Mouse (Mus musculus) stomach, embryonic 14.5 days (tissue): ENCODE measurements around the gene Gm45062. TPM values are rescaled to one million over a fixed set of nuclear protein-coding genes. Genes with fewer than 3 reads are reported as not detected.
"Not testable (repeated sequence)": the region's sequence is repeated elsewhere in the genome, so short reads cannot be mapped to it uniquely, and the experiment has no call there.

Experiments
- ATAC-seq: fragments of 200-750 bp; cut with Nextera tagmentation; 2 replicates; pipeline ENCODE4 v1.8.0; 2017; ENCODE audit warnings: low read depth, moderate TSS enrichment; ENCODE audit not compliant: insufficient number of reproducible peaks, insufficient read depth, low FRiP score
- H3K27ac ChIP-seq: fragments of 300-500 bp; sonication (generic); 2 replicates; pipeline ENCODE4 v1.5.1; 2014; ENCODE audit warnings: mild to moderate bottlenecking, low read length, moderate library complexity, mixed read lengths
- H3K27me3 ChIP-seq: fragments of 300-500 bp; sonication (generic); 2 replicates; pipeline ENCODE4 v1.6.1; 2014; ENCODE audit warnings: low read length, control low read depth, mixed read lengths; ENCODE audit not compliant: control insufficient read depth, insufficient read depth
- H3K36me3 ChIP-seq: fragments of 300-500 bp; sonication (generic); 2 replicates; pipeline ENCODE4 v1.6.1; 2014; ENCODE audit warnings: mild to moderate bottlenecking, control low read depth, low read length, moderate library complexity, mixed read lengths; ENCODE audit not compliant: control insufficient read depth, insufficient read depth
- H3K4me1 ChIP-seq: fragments of 300-500 bp; sonication (generic); 2 replicates; pipeline ENCODE4 v1.6.1; 2014; ENCODE audit warnings: low read length, control low read depth, mixed read lengths; ENCODE audit not compliant: control insufficient read depth, insufficient read depth
- H3K4me2 ChIP-seq: fragments of 300-500 bp; sonication (generic); replicated peaks from 2 replicates; pipeline ENCODE4 v1.6.1; 2014; ENCODE audit warnings: low read depth, low read length, control low read depth
- H3K4me3 ChIP-seq: fragments of 300-500 bp; sonication (generic); 2 replicates; pipeline ENCODE4 v1.5.1; 2014; ENCODE audit warnings: low read depth, low read length, control low read depth
- H3K9ac ChIP-seq: fragments of 300-500 bp; sonication (generic); replicated peaks from 2 replicates; pipeline ENCODE4 v1.6.1; 2014; ENCODE audit warnings: low read depth, mild to moderate bottlenecking, control low read depth, low read length, moderate library complexity, mixed read lengths
- H3K9me3 ChIP-seq: fragments of 300-500 bp; sonication (generic); 2 replicates; pipeline ENCODE4 v1.6.1; 2016; ENCODE audit warnings: low read depth, low read length, control low read depth; ENCODE audit not compliant: control insufficient read depth
- WGBS: fragments of 180-500 bp; shearing (Covaris S2); extraction: QIAGEN DNeasy Blood & Tissue Kit; methylation state at CpG from one replicate; pipeline ENCODE4 v1.1.7; 2014; 5-methylcytosine and 5-hydroxymethylcytosine counted together
- polyA plus RNA-seq: library from polyadenylated mRNA; unstranded; fragments of >200 nt; fragmentation: Nextera tagmentation; extraction: Ambion mirVana; gene quantifications from 2 replicates; pipeline ENCODE4 v1.2.1, GENCODE M21; 2014

Gm45062 gene
- polyA plus RNA-seq, 1 experiment from 2014 or later, result 11.6 TPM

DNA sequence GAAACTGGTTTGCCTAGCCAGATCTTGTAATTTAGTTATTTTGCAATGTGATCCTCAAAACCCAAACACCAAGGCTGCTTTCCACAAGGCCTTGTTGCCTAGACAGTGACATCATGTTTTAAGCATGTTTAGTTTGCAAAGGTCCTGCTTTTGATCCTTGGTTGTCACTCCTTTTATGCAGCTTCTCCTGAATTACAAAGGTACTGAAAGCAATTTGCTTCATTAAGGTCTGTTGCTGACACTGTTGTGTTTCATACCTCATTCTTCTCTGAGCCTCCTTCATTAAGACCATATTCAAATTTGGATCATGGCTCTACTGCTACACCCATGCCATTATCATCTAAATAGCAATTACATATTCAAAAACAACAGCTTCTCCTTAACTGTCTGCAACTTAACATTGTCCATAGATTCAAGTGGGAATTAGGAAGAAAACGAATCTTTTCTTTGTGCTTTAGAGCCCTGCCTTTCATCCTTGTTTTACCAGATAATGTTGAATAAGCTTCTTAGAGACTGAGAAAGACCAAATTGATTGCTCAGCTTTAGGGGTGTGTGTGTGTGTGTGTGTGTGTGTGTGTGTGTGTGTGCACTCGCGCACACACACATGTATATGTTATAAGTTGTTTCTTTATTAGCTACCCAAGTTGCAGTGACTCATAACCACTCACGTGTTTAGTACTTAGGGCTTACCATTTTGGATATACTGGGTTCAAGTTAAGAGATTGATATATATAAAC lies 35.0 kb downstream of the Gm45062 start:
- Histone ChIP-seq H3K9ac (no peak overlapping the region), H3K36me3 (no peaks in the 10 kb centered on the region), H3K27ac (no peak overlapping the region), H3K9me3 (no peaks in the 10 kb centered on the region), H3K4me3 (no peak overlapping the region), H3K27me3 (no peaks in the 10 kb centered on the region), H3K4me1 (no peaks in the 10 kb centered on the region), H3K4me2 (no peak overlapping the region)
- no peak for ATAC-seq
- 74% methylated on average over 4 of the region's 4 CpGs for WGBS

DNA sequence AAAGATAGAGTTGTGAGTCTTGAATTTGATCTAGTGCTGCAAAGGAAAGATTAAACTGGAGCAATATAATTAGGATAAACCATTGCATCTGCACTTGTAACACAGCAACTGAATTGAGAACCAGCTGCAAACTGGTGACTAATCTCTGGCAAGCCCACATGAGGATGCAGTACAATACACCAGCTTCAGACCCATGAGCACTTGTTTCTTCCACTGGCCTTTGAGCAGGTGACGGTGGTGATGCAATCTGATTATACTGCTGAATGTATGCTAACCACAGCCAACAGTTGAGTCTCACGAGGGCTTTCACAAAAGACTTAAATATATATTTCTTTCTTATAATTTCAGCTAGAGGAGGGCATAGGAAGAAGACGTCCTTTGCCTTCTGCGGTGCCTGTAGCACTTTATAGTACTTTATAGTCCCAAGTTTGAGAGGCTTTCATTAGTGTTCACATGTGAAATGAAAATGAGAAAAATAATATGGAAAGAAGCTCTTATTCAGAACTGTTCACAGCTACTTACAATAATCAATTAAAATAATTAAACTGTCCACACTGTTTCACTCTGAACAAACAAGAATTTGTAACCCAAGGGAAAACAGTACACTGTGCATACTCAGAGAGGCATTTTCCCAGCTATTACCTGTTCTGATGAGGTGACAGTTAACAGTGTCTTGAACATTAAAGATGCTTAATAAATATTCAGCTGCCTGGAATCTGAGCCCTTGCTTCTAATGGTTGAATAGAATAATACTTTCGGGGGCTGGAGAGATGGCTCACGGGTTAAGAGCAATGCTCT lies 40.0 kb downstream of the Gm45062 start:
- ATAC-seq, result no peak
- Histone ChIP-seq H3K27ac (no peak overlapping the region), H3K4me3 (no peak overlapping the region), H3K27me3 (no peaks in the 10 kb centered on the region), H3K36me3 (no peaks in the 10 kb centered on the region), H3K9ac (no peak overlapping the region), H3K4me1 (no peaks in the 10 kb centered on the region), H3K9me3 (no peaks in the 10 kb centered on the region), H3K4me2 (no peak overlapping the region)
- WGBS, result 88% methylated on average over 6 of the region's 6 CpGs

DNA sequence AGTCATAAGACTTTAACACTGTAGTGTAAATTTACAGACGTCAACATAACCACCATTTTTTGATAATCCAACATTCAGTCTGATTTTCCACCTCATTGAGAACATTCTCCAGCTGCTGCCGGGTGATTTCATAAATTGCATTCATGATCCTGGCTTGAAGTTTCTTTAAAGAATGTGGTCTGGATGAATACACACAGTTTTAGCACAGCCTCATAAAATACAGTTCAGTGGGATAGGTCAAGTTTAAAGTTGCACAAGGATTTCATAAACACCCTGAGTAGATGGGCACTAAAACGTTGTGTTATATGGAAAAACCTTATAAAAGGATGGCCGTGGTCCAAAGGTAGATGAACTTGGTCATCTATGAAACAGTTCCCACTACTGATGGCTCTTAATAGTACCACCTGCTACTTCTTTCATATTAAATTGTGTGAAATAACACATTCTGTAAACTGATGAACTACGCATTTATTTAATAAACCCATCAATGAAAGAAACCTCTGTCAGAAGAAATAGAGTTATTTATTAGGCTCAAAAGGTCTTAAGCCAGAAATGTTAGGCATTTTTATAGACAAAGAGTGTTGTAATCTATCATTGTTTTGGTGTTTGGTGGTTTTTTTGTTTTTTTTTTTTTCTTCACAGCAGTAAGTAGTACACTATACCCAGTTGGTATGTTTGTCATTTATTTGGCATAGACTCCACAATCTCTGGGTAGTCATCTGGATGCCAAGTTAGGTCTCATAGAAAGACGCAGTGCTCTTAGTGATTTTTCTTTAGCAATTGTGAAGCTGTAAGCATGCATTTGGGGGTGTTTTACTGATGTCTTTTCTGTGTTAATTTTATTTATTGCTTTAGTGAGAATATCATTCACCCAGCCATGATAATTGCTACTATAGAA lies 48.9 kb downstream of the Gm45062 start:
- Histone ChIP-seq H3K27ac (no peak overlapping the region), H3K27me3 (no peaks in the 10 kb centered on the region), H3K4me2 (no peak overlapping the region), H3K9me3 (no peaks in the 10 kb centered on the region), H3K4me3 (no peak overlapping the region), H3K4me1 (no peaks in the 10 kb centered on the region), H3K36me3 (no peaks in the 10 kb centered on the region), H3K9ac (no peak overlapping the region)
- no peak for ATAC-seq
- 65% methylated on average over 6 of the region's 6 CpGs for WGBS

DNA sequence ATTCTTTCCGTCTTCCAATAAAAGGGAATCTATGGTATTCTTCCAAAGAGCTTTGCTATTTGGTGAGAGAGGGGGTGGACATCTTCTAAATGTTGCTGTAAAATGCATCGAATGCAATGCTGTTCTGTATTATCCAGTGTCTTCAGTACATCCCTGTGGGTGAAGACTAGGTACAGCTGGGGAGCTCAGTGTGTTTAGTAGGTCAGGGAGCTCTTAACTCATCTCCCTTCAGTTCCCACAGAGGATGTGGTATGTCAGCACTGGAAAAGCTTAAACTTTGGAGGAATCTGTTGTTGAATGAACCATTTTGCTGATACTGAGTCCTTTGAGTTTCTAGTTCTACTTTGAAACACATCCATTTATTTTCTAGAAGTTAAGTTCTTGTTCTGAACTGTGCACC lies 53.3 kb downstream of the Gm45062 start:
- no peaks in the 10 kb centered on the region for H3K27me3 ChIP-seq
- ATAC-seq, result no peak
- H3K4me1 ChIP-seq, result no peaks in the 10 kb centered on the region
- H3K36me3 ChIP-seq, result no peaks in the 10 kb centered on the region
- H3K9ac ChIP-seq, result no peak overlapping the region
- no peak overlapping the region for H3K4me3 ChIP-seq
- WGBS, result 92% methylated on average over 2 of the region's 2 CpGs
- no peaks in the 10 kb centered on the region for H3K9me3 ChIP-seq
- H3K4me2 ChIP-seq, result no peak overlapping the region
- H3K27ac ChIP-seq, result no peak overlapping the region

DNA sequence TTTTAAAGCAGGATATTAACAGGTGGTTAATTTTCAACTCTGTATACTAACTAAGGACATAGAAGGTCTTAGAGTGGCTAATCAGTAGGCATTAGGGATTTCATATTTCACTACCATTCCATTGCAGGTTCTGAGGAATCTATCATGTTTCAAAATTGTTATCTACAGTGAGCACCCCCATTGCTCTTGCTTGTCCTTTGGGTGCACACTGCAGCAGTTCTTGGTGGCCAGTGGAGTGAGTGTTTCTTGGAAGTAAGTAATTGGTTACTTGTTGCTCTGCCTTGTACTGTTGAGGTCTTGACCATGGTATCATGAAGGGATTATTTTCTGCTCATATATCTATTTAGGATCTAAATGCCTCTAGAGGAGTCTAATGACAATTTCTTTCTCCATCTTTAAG lies 57.0 kb downstream of the Gm45062 start:
- Histone ChIP-seq H3K4me2 (no peak overlapping the region), H3K27ac (no peak overlapping the region), H3K4me3 (no peak overlapping the region), H3K4me1 (no peaks in the 10 kb centered on the region), H3K27me3 (no peaks in the 10 kb centered on the region), H3K9me3 (no peaks in the 10 kb centered on the region), H3K9ac (no peak overlapping the region), H3K36me3 (no peaks in the 10 kb centered on the region)
- ATAC-seq, result no peak

DNA sequence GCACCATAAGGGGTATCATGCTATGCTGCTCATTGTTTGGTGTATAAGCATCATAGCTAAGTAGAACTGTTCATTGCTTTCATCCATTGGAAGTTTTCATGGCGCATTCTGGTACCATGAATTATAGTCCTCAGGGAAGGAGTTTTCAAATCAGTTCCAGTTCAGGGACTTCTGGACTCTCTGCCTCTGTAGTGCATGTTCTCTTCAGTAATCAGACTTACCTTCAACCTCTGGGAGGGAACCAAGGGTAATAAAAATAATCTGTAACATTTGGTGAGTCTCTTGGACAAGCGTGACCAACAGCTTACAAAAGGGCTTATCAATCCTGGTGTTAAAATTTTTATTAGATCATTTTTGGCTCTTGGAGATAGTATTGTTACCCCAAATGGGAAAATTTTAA lies 60.3 kb downstream of the Gm45062 start:
- ATAC-seq, result no peak
- 93% methylated on average over 2 of the region's 2 CpGs for WGBS
- no peak overlapping the region for H3K4me3 ChIP-seq
- no peak overlapping the region for H3K9ac ChIP-seq
- no peak overlapping the region for H3K4me2 ChIP-seq
- H3K36me3 ChIP-seq, result no peaks in the 10 kb centered on the region
- no peak overlapping the region for H3K27ac ChIP-seq
- no peaks in the 10 kb centered on the region for H3K9me3 ChIP-seq
- no peaks in the 10 kb centered on the region for H3K4me1 ChIP-seq
- no peaks in the 10 kb centered on the region for H3K27me3 ChIP-seq

DNA sequence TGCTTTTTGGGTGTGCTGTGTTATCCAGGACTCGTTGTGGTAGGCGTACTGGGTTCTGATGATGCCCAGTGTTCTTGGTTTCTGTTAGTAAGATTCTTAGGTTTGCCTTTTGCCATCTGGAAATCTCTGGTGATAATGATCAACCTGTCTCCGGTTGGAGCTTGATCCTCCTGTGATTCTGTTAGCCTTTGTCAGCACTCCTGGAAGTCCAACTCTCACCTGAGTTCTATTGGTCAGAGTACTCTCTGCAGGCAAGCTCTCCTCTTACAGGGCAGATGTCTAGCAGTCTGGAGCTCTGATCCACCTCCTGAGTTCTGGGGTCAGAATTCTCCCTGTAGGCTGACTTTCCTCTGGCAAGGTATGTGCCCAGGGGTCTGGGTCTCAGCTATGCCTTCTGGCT lies 72.2 kb downstream of the Gm45062 start:
- ATAC-seq, H3K9me3 ChIP-seq, H3K27ac ChIP-seq, H3K4me3 ChIP-seq, H3K36me3 ChIP-seq, H3K4me1 ChIP-seq, H3K27me3 ChIP-seq, H3K9ac ChIP-seq, H3K4me2 ChIP-seq: not testable (repeated sequence)
- WGBS, result 94% methylated on average over 3 of the region's 3 CpGs

DNA sequence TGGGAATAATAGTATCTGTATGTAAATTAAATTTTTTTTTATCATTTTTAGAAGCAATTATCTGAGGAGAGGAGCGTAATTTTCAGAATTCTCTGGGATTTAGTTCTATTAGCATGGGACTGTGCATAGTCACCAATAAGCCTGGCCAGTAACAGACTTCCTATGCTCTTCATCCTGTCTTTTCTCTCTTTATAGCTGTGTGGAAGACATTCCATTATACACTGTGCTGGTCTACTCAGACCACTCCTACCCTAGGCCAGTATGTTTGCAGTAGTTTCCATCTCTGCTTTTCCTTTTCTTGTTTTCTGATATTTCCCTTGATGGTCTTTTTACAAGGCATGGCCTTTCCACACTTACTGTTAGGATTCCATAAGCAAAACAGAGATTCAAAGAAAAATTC lies 74.1 kb downstream of the Gm45062 start:
- 100% methylated on average over 1 of the region's 1 CpGs for WGBS
- H3K4me3 ChIP-seq, result no peak overlapping the region
- H3K9ac ChIP-seq, result no peak overlapping the region
- H3K36me3 ChIP-seq, result no peaks in the 10 kb centered on the region
- H3K4me1 ChIP-seq, result no peaks in the 10 kb centered on the region
- H3K27me3 ChIP-seq, result no peaks in the 10 kb centered on the region
- no peaks in the 10 kb centered on the region for H3K9me3 ChIP-seq
- ATAC-seq, result no peak
- H3K4me2 ChIP-seq, result no peak overlapping the region
- no peak overlapping the region for H3K27ac ChIP-seq
